Comparison of ENCODE assay signal across 18 mouse cellular contexts in the genomic region with DNA sequence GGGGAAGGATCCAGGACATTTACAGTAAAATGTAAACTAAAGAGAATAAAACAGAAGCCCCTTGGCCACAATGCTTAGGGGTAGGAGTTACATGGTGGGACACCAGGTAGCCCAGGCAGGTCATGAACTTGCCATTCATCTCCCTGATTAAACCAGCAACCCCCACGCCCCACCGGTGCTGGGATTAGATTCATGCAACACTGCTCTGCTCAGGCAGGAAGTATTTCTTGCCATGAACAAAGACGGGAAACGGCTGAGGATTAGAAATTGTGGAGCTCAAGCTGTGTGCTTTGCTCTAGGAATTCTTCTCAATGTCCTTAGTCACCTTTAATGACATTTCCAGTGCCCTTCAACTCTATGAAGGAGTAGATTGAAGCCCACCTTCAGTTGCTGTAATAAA.
DNase-seq lines count a peak whose midpoint lies in the region; ATAC-seq and TF ChIP-seq lines count a peak whose summit lies in the region.
"Had no signal": no experiment of that assay in that cellular context is flagged by ENCODE, and none has a peak within 500 bp of the region (broad histone marks: within the 10 kb centered on the region; RNA-seq: fewer than 3 reads in every experiment).

No protein-coding gene starts in this region.

- no peak for TF ChIP-seq EP300 in lung, postnatal 0 days (IDR thresholded peaks at IDR 0.05)

- DNase-seq in heart, embryonic 10.5 days (ENCODE audit: low spot score) = no peak
- DNase-seq in lung, postnatal 0 days (ENCODE audit: low spot score) = no peak
- no peak for DNase-seq in lung, postnatal 10 days
- no peak for DNase-seq in layer of hippocampus, postnatal 25 days (ENCODE audit: extremely low spot score in 1 of 2, low spot score in 1 of 2)
- DNase-seq in thymus, postnatal 10 days (ENCODE audit: low spot score in 2 of 2) = no peak
- DNase-seq: adrenal gland, postnatal 25 days; cerebellum, adult 2 months; liver; retina, postnatal 1 day; spleen, adult 18-20 months; thymus, adult 18-20 months had no signal

- no peak overlapping the region for H3K4me3 ChIP-seq in heart, embryonic 15.5 days
- no peak overlapping the region for H3K4me3 ChIP-seq in heart, embryonic 10.5 days
- H3K4me3 ChIP-seq in lung, postnatal 0 days (ENCODE audit: low read depth, low read length) = no peak overlapping the region
- H3K4me3 ChIP-seq in intestine, embryonic 16.5 days (ENCODE audit: low read length) = no peak overlapping the region
- H3K4me3 ChIP-seq: embryonic facial prominence, embryonic 12.5 days; hindbrain, embryonic 13.5 days; megakaryocyte, embryonic 14.5 days; midbrain, embryonic 15.5 days had no signal

- H3K4me2 ChIP-seq in heart, embryonic 15.5 days = no peak overlapping the region
- no peak overlapping the region for H3K4me2 ChIP-seq in lung, postnatal 0 days (replicated peaks; ENCODE audit: low read depth, low read length)
- no peak overlapping the region for H3K4me2 ChIP-seq in intestine, embryonic 16.5 days (ENCODE audit: low read depth, low read length)
- H3K4me2 ChIP-seq: embryonic facial prominence, embryonic 12.5 days; hindbrain, embryonic 13.5 days; midbrain, embryonic 15.5 days had no signal

- H3K9ac ChIP-seq in heart, embryonic 15.5 days = no peak overlapping the region
- no peak overlapping the region for H3K9ac ChIP-seq in lung, postnatal 0 days (replicated peaks; ENCODE audit: low read depth)
- H3K9ac ChIP-seq in intestine, embryonic 16.5 days (ENCODE audit: low read depth, low read length) = no peak overlapping the region
- H3K9ac ChIP-seq: embryonic facial prominence, embryonic 12.5 days; hindbrain, embryonic 13.5 days; midbrain, embryonic 15.5 days had no signal

- no peaks in the 10 kb centered on the region for H3K27me3 ChIP-seq in heart, embryonic 15.5 days
- H3K27me3 ChIP-seq in heart, embryonic 10.5 days (ENCODE audit: insufficient read depth, poor library complexity, severe bottlenecking) = 0 out of 2 replicates have a peak, but pooled peaks cover 3% of the 10 kb centered on the region
- H3K27me3 ChIP-seq in lung, postnatal 0 days (replicated peaks; ENCODE audit: insufficient read depth, low read length) = no peaks in the 10 kb centered on the region
- no peaks in the 10 kb centered on the region for H3K27me3 ChIP-seq in intestine, embryonic 16.5 days (replicated peaks; ENCODE audit: control insufficient read depth, insufficient read depth, low read length)
- H3K27me3 ChIP-seq: hindbrain, embryonic 13.5 days; megakaryocyte, embryonic 14.5 days; midbrain, embryonic 15.5 days had no signal

- H3K4me1 ChIP-seq in heart, embryonic 15.5 days (replicated peaks) = peaks cover 10% of the 10 kb centered on the region
- H3K4me1 ChIP-seq in heart, embryonic 10.5 days = peaks cover 10% of the 10 kb centered on the region; the same call in 1 of the 2 replicates
- no peaks in the 10 kb centered on the region for H3K4me1 ChIP-seq in lung, postnatal 0 days (ENCODE audit: insufficient read depth, low read depth, low read length)
- H3K4me1 ChIP-seq in intestine, embryonic 16.5 days (ENCODE audit: control insufficient read depth, insufficient read depth, low read length) = peaks cover 17% of the 10 kb centered on the region; the same call in 1 of the 2 replicates
- H3K4me1 ChIP-seq: megakaryocyte, embryonic 14.5 days had no signal

- TF ChIP-seq CTCF in lung, postnatal 0 days (IDR thresholded peaks at IDR 0.05) = no peak

- no peaks in the 10 kb centered on the region; the same call in 1 of the 2 replicates for H3K9me3 ChIP-seq in heart, embryonic 15.5 days (replicated peaks)
- no peaks in the 10 kb centered on the region for H3K9me3 ChIP-seq in heart, embryonic 10.5 days
- H3K9me3 ChIP-seq in lung, postnatal 0 days (ENCODE audit: low read length) = no peaks in the 10 kb centered on the region
- no peaks in the 10 kb centered on the region for H3K9me3 ChIP-seq in intestine, embryonic 16.5 days (ENCODE audit: control insufficient read depth, low read length)
- H3K9me3 ChIP-seq: embryonic facial prominence, embryonic 12.5 days; hindbrain, embryonic 13.5 days; midbrain, embryonic 15.5 days had no signal

- ATAC-seq in heart, embryonic 15.5 days (replicated peaks; ENCODE audit: insufficient number of reproducible peaks, insufficient read depth, low FRiP score, low read depth) = no peak
- ATAC-seq in lung, postnatal 0 days = no peak
- no peak for ATAC-seq in intestine, embryonic 16.5 days
- ATAC-seq: forebrain, embryonic 16.5 days; midbrain, embryonic 15.5 days had no signal

- 54% methylated on average over 4 of the region's 4 CpGs for WGBS in heart, embryonic 15.5 days
- WGBS in heart, embryonic 10.5 days = 61% methylated on average over 4 of the region's 4 CpGs
- 42% methylated on average over 4 of the region's 4 CpGs for WGBS in lung, postnatal 0 days
- 64% methylated on average over 4 of the region's 4 CpGs for WGBS in intestine, embryonic 16.5 days

- H3K27ac ChIP-seq in heart, embryonic 15.5 days = 0 out of 2 replicates have a peak overlapping the region, but pooled peaks have one; percentile 10
- no peak overlapping the region for H3K27ac ChIP-seq in heart, embryonic 10.5 days
- 0 out of 2 replicates have a peak overlapping the region, but pooled peaks have one; percentile 40 for H3K27ac ChIP-seq in lung, postnatal 0 days (ENCODE audit: low read length)
- peak overlapping the region; percentile 58 for H3K27ac ChIP-seq in intestine, embryonic 16.5 days (ENCODE audit: low read length)
- H3K27ac ChIP-seq: embryonic facial prominence, embryonic 12.5 days; hindbrain, embryonic 13.5 days; midbrain, embryonic 15.5 days had no signal

- H3K36me3 ChIP-seq in heart, embryonic 15.5 days = no peaks in the 10 kb centered on the region
- no peaks in the 10 kb centered on the region for H3K36me3 ChIP-seq in heart, embryonic 10.5 days
- H3K36me3 ChIP-seq in lung, postnatal 0 days (ENCODE audit: insufficient read depth, low read length) = no peaks in the 10 kb centered on the region
- no peaks in the 10 kb centered on the region for H3K36me3 ChIP-seq in intestine, embryonic 16.5 days (ENCODE audit: control insufficient read depth, insufficient read depth, low read length)
- H3K36me3 ChIP-seq: embryonic facial prominence, embryonic 12.5 days; hindbrain, embryonic 13.5 days; midbrain, embryonic 15.5 days had no signal
